Comparison of ENCODE assay signal across 12 mouse cellular contexts in genomic region chr1:136470471-136470870, GRCm38 (mm10). TPM values are rescaled to one million over a fixed set of nuclear protein-coding genes. Genes with fewer than 3 reads are reported as not detected.
DNase-seq lines count a peak whose midpoint lies in the region; ATAC-seq and TF ChIP-seq lines count a peak whose summit lies in the region.
"Had no signal": no experiment of that assay in that cellular context is flagged by ENCODE, and none has a peak within 500 bp of the region (broad histone marks: within the 10 kb centered on the region; RNA-seq: fewer than 3 reads in every experiment).

No protein-coding gene starts in this region.

- ATAC-seq in forebrain, embryonic 16.5 days, result no peak
- no peak for ATAC-seq in liver, embryonic 13.5 days (ENCODE audit: low read depth)
- no peak for ATAC-seq in liver, embryonic 15.5 days (ENCODE audit: insufficient read depth)

- H3K4me1 ChIP-seq in forebrain, embryonic 10.5 days, result peaks cover 27% of the 10 kb centered on the region
- H3K4me1 ChIP-seq in forebrain, embryonic 16.5 days (replicated peaks; ENCODE audit: control insufficient read depth, insufficient read depth, low read length), result peaks cover 15% of the 10 kb centered on the region
- peaks cover 48% of the 10 kb centered on the region for H3K4me1 ChIP-seq in liver, embryonic 13.5 days (replicated peaks)
- H3K4me1 ChIP-seq in liver, embryonic 15.5 days (replicated peaks), result peaks cover 43% of the 10 kb centered on the region

- H3K4me2 ChIP-seq in forebrain, embryonic 16.5 days (ENCODE audit: low read length), result no peak overlapping the region
- H3K4me2 ChIP-seq in liver, embryonic 13.5 days, result peak overlapping the region; percentile 97
- H3K4me2 ChIP-seq in liver, embryonic 15.5 days, result peak overlapping the region; percentile 95

- peak overlapping the region; percentile 14; the same call in 1 of the 2 replicates for H3K4me3 ChIP-seq in forebrain, embryonic 10.5 days
- H3K4me3 ChIP-seq in forebrain, embryonic 16.5 days (replicated peaks; ENCODE audit: low read length), result no peak overlapping the region
- H3K4me3 ChIP-seq in liver, embryonic 13.5 days (replicated peaks), result peak overlapping the region; percentile 33
- H3K4me3 ChIP-seq in liver, embryonic 15.5 days (replicated peaks), result no peak overlapping the region; the same call in 1 of the 2 replicates
- H3K4me3 ChIP-seq: heart, embryonic 10.5 days had no signal

- no peak overlapping the region for H3K9ac ChIP-seq in forebrain, embryonic 16.5 days (replicated peaks; ENCODE audit: low read depth, low read length)
- 0 out of 2 replicates have a peak overlapping the region, but pooled peaks have one; percentile 6 for H3K9ac ChIP-seq in liver, embryonic 13.5 days
- no peak overlapping the region for H3K9ac ChIP-seq in liver, embryonic 15.5 days

- no peak for DNase-seq in forebrain, embryonic 10.5 days (ENCODE audit: extremely low spot score, low spot score)
- DNase-seq in liver, embryonic 13.5 days, result no peak
- DNase-seq in liver, result no peak
- peak; percentile 58 for DNase-seq in brain, embryonic 14.5 days (ENCODE audit: low read depth)
- no peak for DNase-seq in natural killer cell, adult 2 months (ENCODE audit: low spot score in 2 of 2)
- DNase-seq in lung, postnatal 14 days, result no peak
- DNase-seq: cerebellum, postnatal 14 days; kidney, postnatal 36 days; thymus, postnatal 36 days had no signal

- 22% methylated on average over 6 of the region's 6 CpGs for WGBS in forebrain, embryonic 10.5 days
- 27% methylated on average over 6 of the region's 6 CpGs for WGBS in forebrain, embryonic 16.5 days
- 70% methylated on average over 6 of the region's 6 CpGs for WGBS in liver, embryonic 13.5 days (ENCODE audit: insufficient replicate concordance)
- WGBS in liver, embryonic 15.5 days (ENCODE audit: insufficient replicate concordance), result 66% methylated on average over 6 of the region's 6 CpGs

- TF ChIP-seq CTCF in brain, embryonic 14.5 days (IDR thresholded peaks at IDR 0.05; ENCODE audit: borderline replicate concordance, extremely low read depth, insufficient read depth, insufficient read length), result no peak

- 0 out of 2 replicates have a peak overlapping the region, but pooled peaks have one; percentile 9 for H3K27ac ChIP-seq in forebrain, embryonic 10.5 days
- no peak overlapping the region for H3K27ac ChIP-seq in forebrain, embryonic 16.5 days (ENCODE audit: low read length)
- no peak overlapping the region for H3K27ac ChIP-seq in liver, embryonic 13.5 days
- no peak overlapping the region for H3K27ac ChIP-seq in liver, embryonic 15.5 days (replicated peaks)
- H3K27ac ChIP-seq: heart, embryonic 10.5 days had no signal

- H3K36me3 ChIP-seq in forebrain, embryonic 10.5 days (replicated peaks), result peaks cover 75% of the 10 kb centered on the region
- H3K36me3 ChIP-seq in forebrain, embryonic 16.5 days (ENCODE audit: control insufficient read depth, insufficient read depth), result no peaks in the 10 kb centered on the region
- peaks cover 78% of the 10 kb centered on the region for H3K36me3 ChIP-seq in liver, embryonic 13.5 days
- H3K36me3 ChIP-seq in liver, embryonic 15.5 days (replicated peaks), result peaks cover 82% of the 10 kb centered on the region

- H3K27me3 ChIP-seq in forebrain, embryonic 10.5 days (ENCODE audit: poor library complexity, severe bottlenecking), result no peaks in the 10 kb centered on the region
- no peaks in the 10 kb centered on the region for H3K27me3 ChIP-seq in forebrain, embryonic 16.5 days (replicated peaks; ENCODE audit: control insufficient read depth, insufficient read depth, low read length)
- H3K27me3 ChIP-seq in liver, embryonic 13.5 days, result no peaks in the 10 kb centered on the region
- no peaks in the 10 kb centered on the region for H3K27me3 ChIP-seq in liver, embryonic 15.5 days

- no peak for TF ChIP-seq POLR2A in brain, embryonic 14.5 days (IDR thresholded peaks at IDR 0.05; ENCODE audit: borderline replicate concordance, extremely low read depth, insufficient read depth, insufficient read length, poor library complexity, severe bottlenecking)

- no peaks in the 10 kb centered on the region for H3K9me3 ChIP-seq in forebrain, embryonic 10.5 days
- H3K9me3 ChIP-seq in forebrain, embryonic 16.5 days (ENCODE audit: control insufficient read depth, low read length), result no peaks in the 10 kb centered on the region
- H3K9me3 ChIP-seq in liver, embryonic 13.5 days (replicated peaks), result no peaks in the 10 kb centered on the region
- H3K9me3 ChIP-seq in liver, embryonic 15.5 days (replicated peaks), result no peaks in the 10 kb centered on the region
- H3K9me3 ChIP-seq: heart, embryonic 10.5 days had no signal

RNA-seq across cellular contexts. Expression of gene Kif14, which starts 4.3 kb away (rescaled TPM):
- polyA plus RNA-seq in forebrain, embryonic 10.5 days (2016; fragmentation: Nextera tagmentation; extraction: Ambion mirVana), result 8.8 and 10.0 TPM in 2 replicates
- 1.7 and 2.4 TPM in 2 replicates for polyA plus RNA-seq in forebrain, embryonic 16.5 days (2015; fragmentation: Nextera tagmentation; extraction: Ambion mirVana)
- 4.8 and 6.7 TPM in 2 replicates for polyA plus RNA-seq in liver, embryonic 13.5 days (2015; fragmentation: Nextera tagmentation; extraction: Ambion mirVana)
- 2.0 and 3.3 TPM in 2 replicates for polyA plus RNA-seq in brain, embryonic 14.5 days (2012; rRNA removed)
- 6.0 and 6.4 TPM in 2 replicates for polyA plus RNA-seq in liver, embryonic 15.5 days (2015; fragmentation: Nextera tagmentation; extraction: Ambion mirVana)

RNA-seq across cellular contexts. Expression of gene Ddx59, which starts 55.4 kb away (rescaled TPM):
- polyA plus RNA-seq in forebrain, embryonic 10.5 days (2016; fragmentation: Nextera tagmentation; extraction: Ambion mirVana), result 18.5 and 20.1 TPM in 2 replicates
- 17.2 and 19.0 TPM in 2 replicates for polyA plus RNA-seq in forebrain, embryonic 16.5 days (2015; fragmentation: Nextera tagmentation; extraction: Ambion mirVana)
- polyA plus RNA-seq in liver, embryonic 13.5 days (2015; fragmentation: Nextera tagmentation; extraction: Ambion mirVana), result 7.2 and 7.6 TPM in 2 replicates
- 9.1 and 11.0 TPM in 2 replicates for polyA plus RNA-seq in brain, embryonic 14.5 days (2012; rRNA removed)
- 4.9 and 5.5 TPM in 2 replicates for polyA plus RNA-seq in liver, embryonic 15.5 days (2015; fragmentation: Nextera tagmentation; extraction: Ambion mirVana)

Comparison
In these comparisons a context has a peak if more than half of its experiments do, and no peak if none do; other contexts are left out.
1. H3K4me3 ChIP-seq: peak in forebrain, embryonic 10.5 days (single experiment) and liver, embryonic 13.5 days (single experiment); none in forebrain, embryonic 16.5 days (single experiment) and liver, embryonic 15.5 days (single experiment).